Mouse (Mus musculus): ENCODE measurements at regions not wholly inside any gene's neighbourhood (a gene's known extent, or its start where the extent isn't known, plus 50 kb on each side); places are given as distances from the start of the nearest gene placed in this dataset.
"Not testable (repeated sequence)": the region's sequence is repeated elsewhere in the genome, so short reads cannot be mapped to it uniquely, and the experiment has no call there.

- DNase-seq (ENCODE audit: low spot score in 2 of 2), result no peak
These were observed 398.3 kb downstream of the Gm4340 start for GRCm38 (mm10) chr10:104592009-104592603.

DNA sequence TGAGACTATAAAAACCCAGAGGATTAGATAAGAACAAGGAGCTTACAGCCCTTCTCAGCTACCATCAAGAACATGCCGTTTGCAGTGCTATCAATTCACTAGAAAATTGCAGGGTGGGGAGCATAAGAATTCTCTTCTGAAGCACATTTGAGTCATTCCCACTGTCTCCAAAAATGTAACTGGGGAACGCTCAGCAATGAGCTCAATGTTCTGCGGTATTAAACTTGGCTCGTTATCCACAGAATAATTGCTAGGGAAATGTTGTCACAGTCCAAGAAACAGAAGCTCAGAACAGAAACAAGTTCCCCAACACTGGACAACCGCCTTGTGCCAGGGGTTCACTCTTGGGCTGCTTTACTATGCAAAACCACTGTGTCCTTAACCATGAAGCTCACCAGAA lies 402.1 kb downstream of the Gm4340 start:
- no peak for DNase-seq (ENCODE audit: low spot score in 2 of 2)

DNA sequence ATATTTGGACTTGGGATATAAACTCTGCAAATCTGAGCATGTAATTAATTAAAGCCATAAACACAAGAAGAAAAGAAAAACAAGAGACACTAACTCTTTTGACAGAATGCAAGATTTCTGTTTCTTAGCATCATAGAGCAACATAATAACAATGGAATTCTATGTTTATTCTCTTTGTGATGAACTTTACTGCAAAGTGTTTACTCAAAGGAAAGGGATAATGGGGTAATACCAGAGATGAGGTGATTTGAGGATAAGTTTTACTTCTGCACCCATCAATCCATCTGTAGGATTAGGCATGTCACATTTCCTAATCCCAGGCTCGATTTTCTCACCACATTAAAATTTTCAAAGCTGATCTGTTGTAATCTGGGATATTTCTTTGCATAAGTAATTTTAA lies 433.8 kb downstream of the Gm4340 start:
- no peak for DNase-seq (ENCODE audit: low spot score in 2 of 2)

DNA sequence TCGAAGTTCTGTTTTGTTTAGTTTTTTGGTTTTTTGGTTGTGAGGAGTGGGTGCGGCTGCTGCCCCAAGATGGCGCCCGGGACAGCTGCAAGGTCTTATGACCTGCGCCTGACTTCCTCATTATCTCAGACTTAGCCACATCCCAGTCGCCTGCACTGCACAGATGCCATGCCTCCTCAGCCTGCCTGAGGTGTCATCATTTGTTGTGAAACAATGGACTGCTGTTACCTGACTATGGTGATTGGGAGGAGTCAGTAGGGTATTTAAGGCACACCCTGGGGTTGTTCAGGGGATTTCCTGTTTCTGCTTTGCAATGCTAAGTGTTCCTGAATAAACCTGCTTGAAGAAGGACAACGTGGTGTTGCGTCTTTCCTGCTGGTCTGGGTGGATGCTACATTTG lies 457.2 kb downstream of the Gm4340 start:
- DNase-seq (ENCODE audit: low spot score in 2 of 2), result no peak

DNA sequence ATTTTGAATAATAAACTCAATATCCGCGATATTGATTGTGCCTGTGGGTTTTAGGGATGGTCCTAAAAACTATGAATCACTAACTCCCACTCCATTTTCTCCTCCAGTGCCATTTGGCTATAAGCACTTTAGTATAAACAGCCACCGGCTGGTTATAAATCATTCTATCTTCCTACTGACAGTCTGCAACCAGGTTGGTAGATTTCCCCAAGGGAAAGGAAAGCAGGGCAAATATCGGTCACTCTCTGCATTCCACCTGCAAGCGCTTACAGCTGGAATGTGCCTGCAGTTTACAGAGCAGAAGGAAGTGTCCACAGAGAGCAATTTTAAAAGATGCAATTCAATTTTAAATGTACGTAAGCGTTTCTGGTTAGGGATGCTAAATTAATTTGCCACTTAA lies 466.5 kb downstream of the Gm4340 start:
- no peak for DNase-seq (ENCODE audit: low spot score in 2 of 2)

DNA sequence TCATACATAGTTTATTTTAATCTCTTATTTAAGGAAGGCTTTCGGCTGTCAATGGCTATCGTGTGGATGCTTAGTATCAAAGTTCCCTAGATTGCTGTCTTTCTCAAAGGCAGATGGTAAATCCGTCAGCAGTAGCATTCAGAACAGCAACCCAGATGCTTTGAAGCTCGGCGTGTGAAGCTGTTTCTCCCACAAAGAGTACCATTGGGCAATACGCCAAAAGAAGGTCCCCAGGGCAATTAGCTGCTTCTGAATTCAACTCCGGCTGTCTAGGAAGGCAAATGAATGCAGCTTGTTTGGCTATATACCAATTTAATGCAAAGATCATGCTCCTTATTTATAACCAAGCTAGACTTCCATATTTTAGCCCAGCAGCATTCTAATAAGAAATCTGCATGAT lies 467.8 kb downstream of the Gm4340 start:
- peak in 1 of 2 experiments; percentile 2 for DNase-seq (ENCODE audit: low spot score in 2 of 2)

DNA sequence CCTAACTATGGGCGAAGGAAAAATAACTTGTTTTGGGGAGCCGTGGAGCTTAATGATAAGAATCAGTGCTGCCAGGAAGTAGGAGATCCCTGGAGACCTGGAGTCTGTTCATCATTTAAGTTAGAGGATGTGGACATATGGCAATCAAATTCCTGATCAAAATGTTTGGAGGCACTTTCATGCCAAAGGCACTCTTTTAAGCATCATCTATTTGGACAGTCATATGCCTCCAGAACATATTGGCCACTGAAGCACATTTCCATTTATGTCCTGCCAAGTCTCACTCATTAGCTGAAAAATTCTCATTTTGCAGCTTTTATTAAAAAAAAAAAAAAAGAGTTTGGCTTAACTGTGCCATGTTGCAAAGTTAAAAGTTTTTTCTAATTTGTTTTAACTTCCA lies 474.4 kb downstream of the Gm4340 start:
- DNase-seq (ENCODE audit: low spot score in 2 of 2), result no peak

- DNase-seq (ENCODE audit: low spot score in 2 of 2), result no peak
These were observed 491.0 kb downstream of the Gm4340 start for GRCm38 (mm10) chr10:104684717-104685336.

- DNase-seq (ENCODE audit: low spot score in 2 of 2), result no peak
These were observed 492.0 kb downstream of the Gm4340 start for GRCm38 (mm10) chr10:104685857-104686256.

- DNase-seq (ENCODE audit: low spot score in 2 of 2), result peak in 1 of 2 experiments; percentile 3
These were observed 492.8 kb downstream of the Gm4340 start for GRCm38 (mm10) chr10:104686669-104687068.

DNA sequence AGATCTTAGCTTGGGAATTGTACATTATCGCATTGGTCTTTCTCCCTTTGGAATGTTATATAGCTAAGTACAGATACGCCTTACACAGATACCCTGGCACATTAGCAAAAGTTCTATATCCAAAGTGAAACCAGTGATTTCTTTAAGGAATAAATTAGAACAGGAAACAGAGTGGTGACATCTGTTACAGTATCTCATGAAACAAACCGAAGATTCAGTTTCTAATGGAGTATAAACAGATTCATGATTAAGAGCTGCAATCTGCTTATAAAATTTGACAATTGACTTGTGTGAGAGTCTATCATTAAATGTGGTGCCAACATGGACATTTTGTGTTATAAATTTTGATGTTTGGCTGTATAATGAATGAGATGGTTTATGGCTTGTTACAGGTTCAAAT lies 501.1 kb downstream of the Gm4340 start:
- DNase-seq (ENCODE audit: low spot score in 2 of 2), result no peak

DNA sequence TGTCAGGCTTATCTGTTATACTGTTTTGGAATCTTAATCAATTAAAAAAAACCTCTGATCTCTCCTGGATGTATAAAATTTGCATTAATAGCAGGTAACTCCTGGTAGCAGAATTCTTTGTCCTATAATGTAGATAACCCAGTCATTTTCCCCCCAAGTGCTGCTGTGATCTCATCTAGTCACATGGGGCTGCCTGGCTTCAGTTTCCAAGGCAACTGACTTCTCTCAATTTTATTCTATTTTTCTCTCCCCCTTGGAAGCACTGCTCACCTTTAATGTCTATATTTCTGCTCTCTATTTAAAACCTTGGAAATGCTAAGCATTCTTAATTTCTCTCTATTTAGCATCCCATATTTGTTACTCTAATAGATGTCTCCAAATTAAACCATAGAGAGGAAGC lies 515.1 kb downstream of the Gm4340 start:
- no peak for DNase-seq (ENCODE audit: low spot score in 2 of 2)

GRCm38 (mm10) chr10:104713281-104713915 lies 519.6 kb downstream of the Gm4340 start:
- DNase-seq (ENCODE audit: low spot score in 2 of 2), result not testable (repeated sequence)
